Comparison of ENCODE assay signal across 24 mouse cellular contexts in genomic region chr19:5327970-5328369, GRCm38 (mm10). TPM values are rescaled to one million over a fixed set of nuclear protein-coding genes. Genes with fewer than 3 reads are reported as not detected.
A peak's percentile ranks its signal among the peaks of the same experiment; 100 is the strongest.
DNase-seq lines count a peak whose midpoint lies in the region; ATAC-seq lines count a peak whose summit lies in the region.
"Had no signal": no experiment of that assay in that cellular context is flagged by ENCODE, and none has a peak within 500 bp of the region (broad histone marks: within the 10 kb centered on the region; RNA-seq: fewer than 3 reads in every experiment).

No protein-coding gene starts in this region.

- no peak overlapping the region for H3K27ac ChIP-seq in intestine, embryonic 16.5 days (ENCODE audit: low read length)
- H3K27ac ChIP-seq in intestine, embryonic 15.5 days: no peak overlapping the region
- H3K27ac ChIP-seq in limb, embryonic 10.5 days: no peak overlapping the region
- H3K27ac ChIP-seq: forebrain, embryonic 15.5 days had no signal

- no peaks in the 10 kb centered on the region for H3K36me3 ChIP-seq in intestine, embryonic 16.5 days (ENCODE audit: control insufficient read depth, insufficient read depth, low read length)
- H3K36me3 ChIP-seq in intestine, embryonic 15.5 days: no peaks in the 10 kb centered on the region
- no peaks in the 10 kb centered on the region for H3K36me3 ChIP-seq in limb, embryonic 10.5 days
- H3K36me3 ChIP-seq: forebrain, embryonic 15.5 days had no signal

- H3K4me3 ChIP-seq in intestine, embryonic 16.5 days (ENCODE audit: low read length): no peak overlapping the region
- H3K4me3 ChIP-seq in intestine, embryonic 15.5 days (replicated peaks): no peak overlapping the region
- H3K4me3 ChIP-seq in limb, embryonic 10.5 days: no peak overlapping the region
- H3K4me3 ChIP-seq: erythroblast, embryonic 14.5 days; forebrain, embryonic 15.5 days had no signal

- H3K4me2 ChIP-seq in intestine, embryonic 16.5 days (ENCODE audit: low read depth, low read length): no peak overlapping the region
- no peak overlapping the region for H3K4me2 ChIP-seq in intestine, embryonic 15.5 days (replicated peaks)
- H3K4me2 ChIP-seq: forebrain, embryonic 15.5 days; heart, embryonic 11.5 days had no signal

- no peaks in the 10 kb centered on the region for H3K27me3 ChIP-seq in intestine, embryonic 16.5 days (replicated peaks; ENCODE audit: control insufficient read depth, insufficient read depth, low read length)
- H3K27me3 ChIP-seq in intestine, embryonic 15.5 days (replicated peaks): no peaks in the 10 kb centered on the region
- no peaks in the 10 kb centered on the region for H3K27me3 ChIP-seq in limb, embryonic 10.5 days (ENCODE audit: low read depth, poor library complexity, severe bottlenecking)
- H3K27me3 ChIP-seq: forebrain, embryonic 15.5 days had no signal

- no peaks in the 10 kb centered on the region for H3K9me3 ChIP-seq in intestine, embryonic 16.5 days (ENCODE audit: control insufficient read depth, low read length)
- H3K9me3 ChIP-seq in intestine, embryonic 15.5 days: no peaks in the 10 kb centered on the region
- no peaks in the 10 kb centered on the region for H3K9me3 ChIP-seq in limb, embryonic 10.5 days (replicated peaks)
- H3K9me3 ChIP-seq: forebrain, embryonic 15.5 days had no signal

- H3K9ac ChIP-seq in intestine, embryonic 16.5 days (ENCODE audit: low read depth, low read length): no peak overlapping the region
- H3K9ac ChIP-seq in intestine, embryonic 15.5 days: no peak overlapping the region
- H3K9ac ChIP-seq: forebrain, embryonic 15.5 days had no signal

- no peaks in the 10 kb centered on the region for H3K4me1 ChIP-seq in intestine, embryonic 16.5 days (ENCODE audit: control insufficient read depth, insufficient read depth, low read length)
- H3K4me1 ChIP-seq in intestine, embryonic 15.5 days (replicated peaks): no peaks in the 10 kb centered on the region
- no peaks in the 10 kb centered on the region for H3K4me1 ChIP-seq in limb, embryonic 10.5 days
- H3K4me1 ChIP-seq: forebrain, embryonic 15.5 days had no signal

- WGBS in intestine, embryonic 16.5 days: 54% methylated on average over 19 of the region's 19 CpGs
- 71% methylated on average over 19 of the region's 19 CpGs for WGBS in intestine, embryonic 15.5 days
- 75% methylated on average over 19 of the region's 19 CpGs for WGBS in limb, embryonic 10.5 days

- peak; percentile 42; the same call in 1 of the 2 replicates for ATAC-seq in intestine, embryonic 16.5 days
- ATAC-seq in intestine, embryonic 15.5 days: no peak
- ATAC-seq: forebrain, embryonic 15.5 days; midbrain, embryonic 16.5 days had no signal

- DNase-seq in urinary bladder, postnatal 14 days (ENCODE audit: low spot score): peak; percentile 58
- DNase-seq in urinary bladder, adult 2 months (ENCODE audit: low spot score): no peak
- DNase-seq in kidney, postnatal 14 days: peak; percentile 44
- DNase-seq in limb, embryonic 10.5 days (ENCODE audit: low spot score): no peak
- DNase-seq in frontal cortex, adult 2 months (ENCODE audit: extremely low spot score in 1 of 2, low spot score in 1 of 2): no peak
- DNase-seq in layer of hippocampus, adult 18-20 months (ENCODE audit: low spot score in 2 of 2): no peak
- DNase-seq: adrenal gland, postnatal 10 days; cerebellum, adult 11 months; cerebellum, postnatal 25 days; layer of hippocampus, adult 9-11 months; thymus, adult 18-20 months had no signal

RNA-seq across cellular contexts. Expression of gene Catsper1, which starts 7.6 kb away (rescaled TPM):
- not detected in 2 replicates for polyA plus RNA-seq in intestine, embryonic 16.5 days (2015; fragmentation: Nextera tagmentation; extraction: Ambion mirVana)
- polyA plus RNA-seq in intestine, embryonic 15.5 days (2015; fragmentation: Nextera tagmentation; extraction: Ambion mirVana): not detected in 2 replicates
- not detected in 2 replicates for polyA plus RNA-seq in urinary bladder, adult 2 months (2012; rRNA removed)
- not detected in 2 replicates for polyA plus RNA-seq in limb, embryonic 10.5 days (2016; fragmentation: Nextera tagmentation; extraction: Ambion mirVana)
- not detected in 2 replicates for polyA plus RNA-seq in frontal cortex, adult 2 months (2012; rRNA removed)
- not detected for total RNA-seq in layer of hippocampus, adult 18-20 months (2021)
- total RNA-seq: adrenal gland, postnatal 10 days; gastrocnemius, postnatal 4 days; heart, postnatal 25 days; megakaryocyte-erythroid progenitor cell, adult 5-6 weeks had no signal
- polyA plus RNA-seq: brain, embryonic 14.5 days; erythroblast, embryonic 14.5 days; forebrain, embryonic 15.5 days; heart, embryonic 11.5 days; limb, embryonic 14.5 days; liver, embryonic 16.5 days; midbrain, embryonic 16.5 days; small intestine, adult 2 months had no signal

RNA-seq across cellular contexts. Expression of gene Cst6, which starts 21.4 kb away (rescaled TPM):
- polyA plus RNA-seq in intestine, embryonic 16.5 days (2015; fragmentation: Nextera tagmentation; extraction: Ambion mirVana): 33.1 and 50.6 TPM in 2 replicates
- 15.9 and 19.8 TPM in 2 replicates for polyA plus RNA-seq in intestine, embryonic 15.5 days (2015; fragmentation: Nextera tagmentation; extraction: Ambion mirVana)
- polyA plus RNA-seq in urinary bladder, adult 2 months (2012; rRNA removed): 3.6 and 4.4 TPM in 2 replicates
- 0.26 and 1.1 TPM in 2 replicates for polyA plus RNA-seq in limb, embryonic 10.5 days (2016; fragmentation: Nextera tagmentation; extraction: Ambion mirVana)
- 9.6 and 10.2 TPM in 2 replicates for polyA plus RNA-seq in frontal cortex, adult 2 months (2012; rRNA removed)
- total RNA-seq in layer of hippocampus, adult 18-20 months (2021): 10 to 100 TPM in 1 of 2 experiments, 1 to 10 TPM in 1; 8.6 to 10.4 TPM
- total RNA-seq: megakaryocyte-erythroid progenitor cell, adult 5-6 weeks had no signal
- polyA plus RNA-seq: erythroblast, embryonic 14.5 days had no signal

RNA-seq across cellular contexts. Expression of gene Gal3st3, which starts 29.8 kb away (rescaled TPM):
- polyA plus RNA-seq in intestine, embryonic 16.5 days (2015; fragmentation: Nextera tagmentation; extraction: Ambion mirVana): 1.5 and 1.9 TPM in 2 replicates
- 2.1 and 2.4 TPM in 2 replicates for polyA plus RNA-seq in intestine, embryonic 15.5 days (2015; fragmentation: Nextera tagmentation; extraction: Ambion mirVana)
- polyA plus RNA-seq in urinary bladder, adult 2 months (2012; rRNA removed): 0.03 and 0.04 TPM in 2 replicates
- 5.0 and 8.4 TPM in 2 replicates for polyA plus RNA-seq in limb, embryonic 10.5 days (2016; fragmentation: Nextera tagmentation; extraction: Ambion mirVana)
- 61.5 and 70.3 TPM in 2 replicates for polyA plus RNA-seq in frontal cortex, adult 2 months (2012; rRNA removed)
- total RNA-seq in layer of hippocampus, adult 18-20 months (2021): 100 to 1,000 TPM; 102 to 107 TPM
- total RNA-seq: megakaryocyte-erythroid progenitor cell, adult 5-6 weeks had no signal
- polyA plus RNA-seq: erythroblast, embryonic 14.5 days; small intestine, adult 2 months had no signal

RNA-seq across cellular contexts. Expression of gene Sf3b2, which starts 32.7 kb away (rescaled TPM):
- 265 and 280 TPM in 2 replicates for polyA plus RNA-seq in intestine, embryonic 16.5 days (2015; fragmentation: Nextera tagmentation; extraction: Ambion mirVana)
- 282 and 289 TPM in 2 replicates for polyA plus RNA-seq in intestine, embryonic 15.5 days (2015; fragmentation: Nextera tagmentation; extraction: Ambion mirVana)
- 97.3 and 108 TPM in 2 replicates for polyA plus RNA-seq in urinary bladder, adult 2 months (2012; rRNA removed)
- 419 and 440 TPM in 2 replicates for polyA plus RNA-seq in limb, embryonic 10.5 days (2016; fragmentation: Nextera tagmentation; extraction: Ambion mirVana)
- polyA plus RNA-seq in frontal cortex, adult 2 months (2012; rRNA removed): 168 and 172 TPM in 2 replicates
- total RNA-seq in layer of hippocampus, adult 18-20 months (2021): 100 to 1,000 TPM; 215 to 219 TPM

RNA-seq across cellular contexts. Expression of gene Eif1ad, which starts 38.6 kb away (rescaled TPM):
- 60.1 and 62.7 TPM in 2 replicates for polyA plus RNA-seq in intestine, embryonic 16.5 days (2015; fragmentation: Nextera tagmentation; extraction: Ambion mirVana)
- polyA plus RNA-seq in intestine, embryonic 15.5 days (2015; fragmentation: Nextera tagmentation; extraction: Ambion mirVana): 53.9 and 58.2 TPM in 2 replicates
- polyA plus RNA-seq in urinary bladder, adult 2 months (2012; rRNA removed): 24.4 and 26.8 TPM in 2 replicates
- polyA plus RNA-seq in limb, embryonic 10.5 days (2016; fragmentation: Nextera tagmentation; extraction: Ambion mirVana): 99.4 and 109 TPM in 2 replicates
- 25.4 and 27.0 TPM in 2 replicates for polyA plus RNA-seq in frontal cortex, adult 2 months (2012; rRNA removed)
- total RNA-seq in layer of hippocampus, adult 18-20 months (2021): 10 to 100 TPM; 20.2 to 22.0 TPM

Comparison
In these comparisons a context has a peak if more than half of its experiments do, and no peak if none do; other contexts are left out.
1. DNase-seq: peak in urinary bladder, postnatal 14 days (single experiment) and kidney, postnatal 14 days (single experiment); none in urinary bladder, adult 2 months (single experiment), limb, embryonic 10.5 days (single experiment), frontal cortex, adult 2 months (0 of 2) and layer of hippocampus, adult 18-20 months (0 of 2).